Mouse (Mus musculus) frontal cortex, postnatal 25 days (tissue): ENCODE measurements around the gene Mrln.
"Not testable (repeated sequence)": the region's sequence is repeated elsewhere in the genome, so short reads cannot be mapped to it uniquely, and the experiment has no call there.

Experiments used
- DNase-seq, 2 experiments: peaks; one replicate each; pipeline ENCODE4 v3.0.0; 2022; ENCODE audit warnings: low spot score in 2 of 2

Mrln gene

GRCm38 (mm10) chr10:70195279-70195678, 9.2 kb upstream of the Mrln start:
- DNase-seq, result no peak

- no peak for DNase-seq
Measured at GRCm38 (mm10) chr10:70195786-70196185, 8.7 kb upstream of the Mrln start.

GRCm38 (mm10) chr10:70196666-70197065, 7.8 kb upstream of the Mrln start:
- DNase-seq, result no peak

GRCm38 (mm10) chr10:70197601-70198000, 6.9 kb upstream of the Mrln start:
- no peak for DNase-seq

GRCm38 (mm10) chr10:70198012-70198411, 6.5 kb upstream of the Mrln start:
- DNase-seq, result no peak

- no peak for DNase-seq
Measured at GRCm38 (mm10) chr10:70198951-70199463, 5.5 kb upstream of the Mrln start.

- DNase-seq, result no peak
Measured at GRCm38 (mm10) chr10:70199466-70200210, 4.8 kb upstream of the Mrln start.

- no peak for DNase-seq
Measured at GRCm38 (mm10) chr10:70200889-70201500, 3.5 kb upstream of the Mrln start.

GRCm38 (mm10) chr10:70211281-70211680, 6.8 kb downstream of the Mrln start:
- no peak for DNase-seq

- DNase-seq, result no peak
Measured at GRCm38 (mm10) chr10:70220971-70221370, 16.5 kb downstream of the Mrln start.

- DNase-seq, result not testable (repeated sequence)
Measured at GRCm38 (mm10) chr10:70222231-70222630, 17.8 kb downstream of the Mrln start.

GRCm38 (mm10) chr10:70224571-70224970, 20.1 kb downstream of the Mrln start:
- no peak for DNase-seq

- DNase-seq, result no peak
Measured at GRCm38 (mm10) chr10:70225760-70226159, 21.3 kb downstream of the Mrln start.

- DNase-seq, result no peak
Measured at GRCm38 (mm10) chr10:70226608-70227007, 22.1 kb downstream of the Mrln start.

GRCm38 (mm10) chr10:70230352-70230751, 25.9 kb downstream of the Mrln start:
- DNase-seq, result no peak

- no peak for DNase-seq
Measured at GRCm38 (mm10) chr10:70237936-70238335, 33.5 kb downstream of the Mrln start.

GRCm38 (mm10) chr10:70242751-70243444, 38.4 kb downstream of the Mrln start:
- no peak for DNase-seq

GRCm38 (mm10) chr10:70244921-70245558, 40.6 kb downstream of the Mrln start, which contains the start of gene Slc16a9:
Slc16a9 (plus strand) TSS chr10:70245100.
- no peak for DNase-seq

- DNase-seq, result no peak
Measured at GRCm38 (mm10) chr10:70245559-70245945, 41.1 kb downstream of the Mrln start.

GRCm38 (mm10) chr10:70246076-70246475, 41.6 kb downstream of the Mrln start:
- no peak for DNase-seq

- DNase-seq, result no peak
Measured at GRCm38 (mm10) chr10:70250354-70250753, 45.9 kb downstream of the Mrln start.

- DNase-seq, result no peak
Measured at GRCm38 (mm10) chr10:70250766-70251165, 46.3 kb downstream of the Mrln start.
